Mouse (Mus musculus): ENCODE results near the gene Gm12695.

Gene Gm12695

GRCm38 (mm10) chr4:96785086-96785485 lies at the start of gene Gm12695:
Gene Gm12695, minus strand, starts transcription at chr4:96785186.
- CTCF ChIA-PET = no interaction called here

GRCm38 (mm10) chr4:96825540-96826045 lies 40.6 kb upstream of the Gm12695 start:
- CTCF ChIA-PET = no interaction called here

GRCm38 (mm10) chr4:96806824-96807808 lies 22.1 kb upstream of the Gm12695 start:
- CTCF ChIA-PET = no interaction called here

- CTCF ChIA-PET = no interaction called here
Measured at GRCm38 (mm10) chr4:96799380-96800157, 14.6 kb upstream of the Gm12695 start.

- CTCF ChIA-PET = no interaction called here
Measured at GRCm38 (mm10) chr4:96797583-96797982, 12.6 kb upstream of the Gm12695 start.

- CTCF ChIA-PET = no interaction called here
Measured at GRCm38 (mm10) chr4:96791301-96791700, 6.3 kb upstream of the Gm12695 start.

- CTCF ChIA-PET = no interaction called here
Measured at GRCm38 (mm10) chr4:96789905-96790304, 4.9 kb upstream of the Gm12695 start.

- CTCF ChIA-PET = interaction anchor here (0.6 kb wide), 1 partner anchor 499 kb away, joined by 3 read pairs; no protein-coding TSS in a partner anchor
Measured at GRCm38 (mm10) chr4:96786610-96787009, 1.6 kb upstream of the Gm12695 start.

- CTCF ChIA-PET = no interaction called here
Measured at GRCm38 (mm10) chr4:96772966-96773566, 11.9 kb downstream of the Gm12695 start.

- CTCF ChIA-PET = no interaction called here
Measured at GRCm38 (mm10) chr4:96766396-96766998, 18.5 kb downstream of the Gm12695 start.

- CTCF ChIA-PET = no interaction called here
Measured at GRCm38 (mm10) chr4:96751953-96752352, 33.0 kb downstream of the Gm12695 start.

- CTCF ChIA-PET = no interaction called here
Measured at GRCm38 (mm10) chr4:96740472-96740871, 44.5 kb downstream of the Gm12695 start.

GRCm38 (mm10) chr4:96729256-96729655 lies 55.7 kb downstream of the Gm12695 start:
- CTCF ChIA-PET = no interaction called here

GRCm38 (mm10) chr4:96728211-96728610 lies 56.8 kb downstream of the Gm12695 start:
- CTCF ChIA-PET = no interaction called here

- CTCF ChIA-PET = no interaction called here
Measured at GRCm38 (mm10) chr4:96725415-96726055, 59.5 kb downstream of the Gm12695 start.

- CTCF ChIA-PET = no interaction called here
Measured at GRCm38 (mm10) chr4:96722301-96722700, 62.7 kb downstream of the Gm12695 start.

- CTCF ChIA-PET = no interaction called here
Measured at GRCm38 (mm10) chr4:96718977-96719966, 65.7 kb downstream of the Gm12695 start.

GRCm38 (mm10) chr4:96718503-96718902 lies 66.5 kb downstream of the Gm12695 start:
- CTCF ChIA-PET = no interaction called here

- CTCF ChIA-PET = no interaction called here
Measured at GRCm38 (mm10) chr4:96705281-96705951, 79.6 kb downstream of the Gm12695 start.

GRCm38 (mm10) chr4:96698218-96698561 lies 86.8 kb downstream of the Gm12695 start:
- CTCF ChIA-PET = no interaction called here
